Mouse (Mus musculus): ENCODE results near the gene Slc35d2. TPM values are rescaled to one million over a fixed set of nuclear protein-coding genes. Genes with fewer than 3 reads are reported as not detected.
A peak's percentile ranks its signal among the peaks of the same experiment; 100 is the strongest.
"Not testable (repeated sequence)": the region's sequence is repeated elsewhere in the genome, so short reads cannot be mapped to it uniquely, and the experiment has no call there.

The Slc35d2 gene
- total RNA-seq, 2 experiments from 2014 or later = 3.5 to 5.4 TPM

DNA sequence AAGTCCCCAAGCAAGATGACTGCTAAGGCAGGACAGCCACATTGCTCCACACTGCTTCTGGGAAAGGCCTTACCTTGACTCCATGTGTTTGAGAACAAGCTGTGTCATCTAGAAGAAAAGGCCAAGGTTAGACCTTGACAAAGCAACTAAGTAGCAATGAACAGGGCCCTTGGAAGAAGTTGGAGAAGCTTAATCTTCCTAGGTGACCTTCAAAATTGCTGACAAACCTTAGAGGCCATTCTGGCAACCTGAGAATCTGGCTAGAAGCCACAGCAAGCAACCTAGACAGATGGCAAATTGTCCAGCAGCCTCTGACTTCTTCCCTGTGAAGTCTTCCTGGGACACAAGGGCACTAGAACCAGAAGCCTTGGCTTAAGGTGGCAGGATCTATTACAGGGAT is 64.9 kb downstream of the Slc35d2 start:
- no peak for ATAC-seq (replicated peaks; ENCODE audit: poor library complexity)

DNA sequence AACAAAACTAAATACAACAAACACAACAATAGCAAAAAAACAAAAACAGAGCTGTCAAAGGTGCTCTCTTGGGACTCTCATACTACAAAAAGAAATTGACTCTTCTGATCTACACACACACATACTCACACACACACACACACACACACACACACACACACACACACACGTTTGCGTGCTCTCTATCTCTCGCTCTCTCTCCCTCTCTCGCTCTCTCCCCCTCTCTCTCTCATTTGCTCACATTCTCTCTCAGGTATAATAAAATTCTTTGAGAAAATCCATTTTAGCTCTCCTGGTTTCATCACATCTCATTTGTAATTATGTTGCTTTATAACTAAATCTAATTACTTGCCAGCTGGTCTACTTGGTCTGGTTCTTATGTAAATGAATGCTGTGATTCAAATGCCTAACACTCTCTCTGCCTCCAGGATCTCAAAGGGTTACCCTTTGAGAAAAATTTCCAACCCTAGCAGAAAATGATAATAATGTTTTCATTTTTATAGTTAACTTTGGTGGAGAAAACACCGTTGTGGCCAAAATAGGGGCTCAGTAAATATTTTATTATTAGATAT is 68.1 kb downstream of the Slc35d2 start:
- no peak for ATAC-seq (replicated peaks; ENCODE audit: poor library complexity)

DNA sequence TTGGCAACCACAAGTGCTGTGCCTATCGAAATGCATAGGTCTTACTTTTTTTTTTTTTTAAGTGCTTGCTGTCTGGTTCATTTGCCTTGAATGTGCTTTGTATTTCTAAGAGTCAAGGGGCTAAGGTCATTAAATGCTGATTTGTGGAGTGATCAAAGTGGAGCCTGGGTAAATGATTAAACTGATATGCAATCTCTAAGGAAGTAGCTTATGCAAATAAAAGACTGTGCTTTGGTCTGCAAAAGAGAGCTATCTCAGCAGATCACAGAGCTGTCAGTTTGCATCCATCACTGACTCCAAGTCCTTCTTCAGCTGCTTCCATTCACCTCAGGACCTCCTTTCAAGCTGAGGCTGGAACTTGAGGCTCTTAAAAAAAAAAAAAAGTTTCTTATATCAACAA is 75.2 kb downstream of the Slc35d2 start:
- no peak for ATAC-seq (replicated peaks; ENCODE audit: poor library complexity)

DNA sequence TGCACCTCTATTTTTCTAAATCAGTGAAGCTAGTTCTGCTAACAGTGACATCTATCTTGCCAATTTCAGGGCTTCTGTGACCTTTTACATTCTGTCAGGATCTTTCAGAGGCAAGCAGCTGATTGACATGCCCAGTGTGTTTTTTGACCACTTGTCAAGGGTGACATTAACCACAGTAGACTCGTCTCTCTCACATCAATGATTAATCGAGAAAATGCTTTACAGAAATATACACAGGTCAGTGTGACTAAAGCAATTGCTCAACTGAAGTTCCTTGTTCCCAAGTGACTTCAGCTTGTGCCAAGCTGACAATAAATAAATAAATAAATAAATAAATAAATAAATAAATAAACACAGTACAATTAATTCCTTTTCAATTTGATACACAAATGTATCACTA is 76.9 kb downstream of the Slc35d2 start:
- ATAC-seq (replicated peaks; ENCODE audit: poor library complexity) = not testable (repeated sequence)

DNA sequence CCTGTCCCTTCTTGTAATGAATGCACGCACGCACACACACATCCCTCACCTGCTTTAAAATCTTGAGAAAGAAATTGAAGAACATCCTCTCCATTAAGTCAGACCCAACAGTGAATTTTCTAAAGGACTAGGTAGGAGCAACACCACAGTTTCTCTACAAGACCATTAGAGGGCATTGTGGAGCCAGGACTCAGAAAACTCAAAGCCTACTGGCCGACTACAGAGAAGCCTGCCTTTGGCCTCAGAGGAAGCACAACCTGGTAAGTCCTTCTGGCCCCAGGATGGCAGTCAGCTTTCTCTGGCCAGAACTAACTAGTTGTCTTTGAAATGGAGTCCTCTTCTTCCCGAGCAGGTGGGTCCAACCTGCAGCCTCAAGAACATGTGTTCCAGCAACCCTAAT is 78.3 kb downstream of the Slc35d2 start:
- peak; percentile 57; the same call in 1 of the 2 replicates for ATAC-seq (replicated peaks; ENCODE audit: poor library complexity)

DNA sequence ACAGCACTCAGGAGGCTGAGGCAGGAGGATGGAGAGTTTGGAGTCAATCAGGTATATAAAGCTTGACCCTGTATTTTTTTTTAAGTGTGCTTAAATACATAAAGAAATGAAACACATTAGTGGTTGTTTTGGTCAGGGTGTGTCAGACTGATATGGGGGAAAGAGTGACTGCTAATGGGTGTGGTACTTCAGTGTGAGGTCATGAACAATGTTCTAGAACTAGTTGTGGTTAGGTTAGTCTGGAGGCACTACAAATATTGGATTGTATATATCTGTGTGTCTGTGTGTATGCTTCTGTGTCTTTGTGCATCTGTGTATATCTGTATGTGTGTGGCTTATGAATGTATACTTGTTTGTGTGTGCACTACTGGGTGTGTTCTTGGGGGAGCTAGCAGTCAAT is 79.6 kb downstream of the Slc35d2 start:
- peak; percentile 87 for ATAC-seq (replicated peaks; ENCODE audit: poor library complexity)

DNA sequence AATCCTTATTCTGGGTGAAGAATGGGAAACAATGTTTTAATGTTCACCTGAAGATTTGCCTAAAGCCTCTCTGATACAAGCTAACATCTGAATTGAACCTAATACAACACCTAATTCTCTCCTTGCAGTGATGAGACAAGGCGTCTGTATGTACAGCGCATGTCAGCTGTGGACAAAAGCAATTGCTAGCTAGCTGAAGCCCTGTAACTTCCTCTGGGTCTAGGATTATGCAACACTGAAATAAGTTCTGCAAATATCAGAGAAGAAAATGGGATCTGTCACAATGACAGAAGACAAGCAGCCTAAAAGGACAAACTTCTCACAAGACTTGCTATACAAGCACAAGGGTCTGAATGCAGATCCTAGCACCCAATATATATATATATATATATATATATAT is 80.7 kb downstream of the Slc35d2 start:
- peak; percentile 87 for ATAC-seq (replicated peaks; ENCODE audit: poor library complexity)

Other genes with a start within 250 kb of the Slc35d2 start
- gene Hsd17b3, start 40.1 kb downstream of the Slc35d2 start, total RNA-seq (2015) = not detected in 2 replicates
- not detected in 2 replicates for gene Hsd17b3, start 40.1 kb downstream of the Slc35d2 start, total RNA-seq (2017)
- 42.8 and 49.3 TPM in 2 replicates for gene Zfp367, start 23.8 kb upstream of the Slc35d2 start, total RNA-seq (2015)
- 41.9 and 52.3 TPM in 2 replicates for gene Zfp367, start 23.8 kb upstream of the Slc35d2 start, total RNA-seq (2017)
- 3.4 and 3.9 TPM in 2 replicates for gene Habp4, start 32.5 kb upstream of the Slc35d2 start, total RNA-seq (2015)
- 2.4 TPM in 2 replicates for gene Habp4, start 32.5 kb upstream of the Slc35d2 start, total RNA-seq (2017)
- gene Cdc14b, start 145.9 kb upstream of the Slc35d2 start, total RNA-seq (2015) = 1.6 and 1.9 TPM in 2 replicates
- 0.74 and 2.4 TPM in 2 replicates for gene Cdc14b, start 145.9 kb upstream of the Slc35d2 start, total RNA-seq (2017)
- 19.6 and 20.3 TPM in 2 replicates for gene Aaed1, start 183.3 kb upstream of the Slc35d2 start, total RNA-seq (2015)
- 33.1 and 42.4 TPM in 2 replicates for gene Aaed1, start 183.3 kb upstream of the Slc35d2 start, total RNA-seq (2017)
- gene Ctsl, start 241.5 kb upstream of the Slc35d2 start, total RNA-seq (2015) = 30.9 and 31.8 TPM in 2 replicates
- 35.4 and 40.8 TPM in 2 replicates for gene Ctsl, start 241.5 kb upstream of the Slc35d2 start, total RNA-seq (2017)

Data from megakaryocyte progenitor cell, adult 5-6 weeks (primary cell).